7 mouse cellular contexts compared by ENCODE assay signal in genomic region chr14:8161777-8162176, GRCm38 (mm10). TPM values are rescaled to one million over a fixed set of nuclear protein-coding genes. Genes with fewer than 3 reads are reported as not detected.
A peak's percentile ranks its signal among the peaks of the same experiment; 100 is the strongest.
DNase-seq lines count a peak whose midpoint lies in the region.

No protein-coding gene starts in this region.

- DNase-seq in layer of hippocampus, adult 11-12 months (ENCODE audit: low spot score), result peak; percentile 25
- no peak for DNase-seq in layer of hippocampus, postnatal 36 days
- DNase-seq in CD8-positive naive resting alpha-beta T cell, adult 2 months (ENCODE audit: low read depth in 2 of 2, low spot score in 2 of 2), result peak; percentile 32 to 36
- peak; percentile 41 for DNase-seq in ZHBTc4 (ENCODE audit: low read depth, low spot score)
- peak; percentile 34 to 58 for DNase-seq in lung, postnatal 4 days
- DNase-seq in ovary, postnatal 36 days (ENCODE audit: low spot score), result no peak
- no peak for DNase-seq in cerebellum, adult 18-20 months

RNA-seq across cellular contexts. Expression of gene Pdhb, which starts 11.0 kb away (rescaled TPM):
- 100 to 1,000 TPM; 185 to 197 TPM for total RNA-seq in layer of hippocampus, postnatal 36 days (2021)

RNA-seq across cellular contexts. Expression of gene Kctd6, which starts 52.2 kb away (rescaled TPM):
- total RNA-seq in layer of hippocampus, postnatal 36 days (2021), result 10 to 100 TPM; 76.1 to 78.8 TPM

Comparison
In these comparisons a context has a peak if more than half of its experiments do, and no peak if none do; other contexts are left out.
1. DNase-seq: peak in layer of hippocampus, adult 11-12 months (single experiment), CD8-positive naive resting alpha-beta T cell, adult 2 months (2 of 2), ZHBTc4 (single experiment) and lung, postnatal 4 days (2 of 2); none in layer of hippocampus, postnatal 36 days (0 of 2), ovary, postnatal 36 days (single experiment) and cerebellum, adult 18-20 months (0 of 2).